Mouse (Mus musculus): ENCODE results near the gene Rptor.

- TF ChIP-seq CTCF (IDR thresholded peaks at IDR 0.05; ENCODE audit: low read depth, low read length) (no peak), POLR2A (IDR thresholded peaks at IDR 0.05; ENCODE audit: extremely low read depth, insufficient read depth, low read length) (no peak)
These were observed 122.0 kb downstream of the Rptor start for GRCm38 (mm10) chr11:119724709-119725108.

Data from liver, adult 2 months (tissue).